In genomic region chr15:80235535-80235934, GRCm38 (mm10) we compare ENCODE assay signal across 8 mouse cellular contexts. TPM values are rescaled to one million over a fixed set of nuclear protein-coding genes. Genes with fewer than 3 reads are reported as not detected.
DNase-seq lines count a peak whose midpoint lies in the region; ATAC-seq and TF ChIP-seq lines count a peak whose summit lies in the region.

AC140267.1 (plus strand) TSS chr15:80235835.

- peak within 1 kb of the TSS; percentile 98 for H3K4me3 ChIP-seq in kidney, adult 2 months (ENCODE audit: insufficient read depth, low read depth, low read length)
- H3K4me3 ChIP-seq in bone marrow, adult 2 months (replicated peaks; ENCODE audit: control insufficient read depth, low read depth, low read length): peak within 1 kb of the TSS; percentile 82
- H3K4me3 ChIP-seq in liver, embryonic 16.5 days (ENCODE audit: low read depth, low read length): peak within 1 kb of the TSS; percentile 95

- H3K9me3 ChIP-seq in liver, embryonic 16.5 days (replicated peaks; ENCODE audit: control insufficient read depth, low read length): no peaks in the 10 kb centered on the region

- TF ChIP-seq CTCF in kidney, adult 2 months (conservative IDR thresholded peaks at IDR 0.05; ENCODE audit: insufficient read depth, insufficient read length, low read depth, low read length): no peak
- no peak for TF ChIP-seq CTCF in bone marrow, adult 2 months (IDR thresholded peaks at IDR 0.05; ENCODE audit: control insufficient read depth, insufficient read depth, low read length)

- ATAC-seq in liver, embryonic 16.5 days (ENCODE audit: low read depth): no peak
- ATAC-seq in inflammation-experienced regulatory T-cells, adult 6 months: no peak

- H3K9ac ChIP-seq in liver, embryonic 16.5 days (ENCODE audit: low read depth, low read length): peak within 1 kb of the TSS; percentile 92

- H3K4me2 ChIP-seq in liver, embryonic 16.5 days (ENCODE audit: low read depth, low read length): peak within 1 kb of the TSS; percentile 79

- intact Hi-C loops in heart, postnatal 25 days (cut with DNase I): loop anchor here (1.0 kb wide), 1 partner anchor 19 kb away; no protein-coding TSS in a partner anchor

- no peaks in the 10 kb centered on the region for H3K27me3 ChIP-seq in kidney, adult 2 months (replicated peaks; ENCODE audit: control insufficient read depth, insufficient read depth, low read length)
- H3K27me3 ChIP-seq in liver, embryonic 16.5 days (ENCODE audit: control insufficient read depth, insufficient read depth, low read depth, low read length): no peaks in the 10 kb centered on the region

- no peaks in the 10 kb centered on the region; the same call in none of the 2 replicates for H3K36me3 ChIP-seq in kidney, adult 2 months (ENCODE audit: control insufficient read depth, insufficient read depth, low read length)
- peaks cover 31% of the 10 kb centered on the region for H3K36me3 ChIP-seq in liver, embryonic 16.5 days (ENCODE audit: control insufficient read depth, insufficient read depth)

- no peak within 1 kb of the TSS for H3K27ac ChIP-seq in kidney, adult 2 months (ENCODE audit: insufficient read depth, low read depth, low read length)
- no peak within 1 kb of the TSS for H3K27ac ChIP-seq in bone marrow, adult 2 months (ENCODE audit: control insufficient read depth, insufficient read depth, low read depth, low read length, poor library complexity)
- H3K27ac ChIP-seq in liver, embryonic 16.5 days (ENCODE audit: low read length): peak within 1 kb of the TSS; percentile 85

- no peak for DNase-seq in kidney, adult 2 months
- DNase-seq in kidney, postnatal 25 days: no peak
- DNase-seq in heart, postnatal 25 days (ENCODE audit: low spot score): no peak
- no peak for DNase-seq in cerebellum, postnatal 25 days
- DNase-seq in urinary bladder, postnatal 25 days (ENCODE audit: low spot score): no peak

- peaks cover 5% of the 10 kb centered on the region; the same call in 1 of the 2 replicates for H3K4me1 ChIP-seq in kidney, adult 2 months (ENCODE audit: control insufficient read depth, insufficient read depth, low read length)
- H3K4me1 ChIP-seq in bone marrow, adult 2 months (ENCODE audit: control insufficient read depth, insufficient read depth, low read length): no peaks in the 10 kb centered on the region; the same call in 1 of the 2 replicates
- peaks cover 23% of the 10 kb centered on the region for H3K4me1 ChIP-seq in liver, embryonic 16.5 days (ENCODE audit: control insufficient read depth, low read depth, low read length)

- TF ChIP-seq POLR2A in kidney, adult 2 months (IDR thresholded peaks at IDR 0.05; ENCODE audit: low read depth, low read length): no peak
- no peak for TF ChIP-seq POLR2A in bone marrow, adult 2 months (IDR thresholded peaks at IDR 0.05; ENCODE audit: borderline replicate concordance, control insufficient read depth, low read depth, low read length)

- 96% methylated on average over 9 of the region's 9 CpGs for WGBS in kidney, adult 2 months
- WGBS in bone marrow, adult 2 months: 97% methylated on average over 9 of the region's 9 CpGs
- WGBS in liver, embryonic 16.5 days (ENCODE audit: insufficient replicate concordance): 94% methylated on average over 9 of the region's 9 CpGs

RNA-seq across cellular contexts. Expression of gene AC140267.1, which starts in this region (rescaled TPM):
- not detected in 2 replicates for polyA plus RNA-seq in kidney, adult 2 months (2012; rRNA removed)
- polyA plus RNA-seq in bone marrow, adult 2 months (2011; ENCODE audit: insufficient read depth, insufficient read length, low replicate concordance, missing spikeins): not detected in 2 replicates
- 10 to 100 TPM; 16.1 to 21.0 TPM for total RNA-seq in heart, postnatal 25 days (2021)
- not detected in 2 replicates for polyA plus RNA-seq in liver, embryonic 16.5 days (2015; fragmentation: Nextera tagmentation; extraction: Ambion mirVana)
- 10 to 100 TPM in 1 of 3 experiments, not detected in 2; 10.7 TPM for polyA plus RNA-seq in inflammation-experienced regulatory T-cells, adult 6 months (2017; shearing (Covaris generic))
